Mouse (Mus musculus) forebrain, embryonic 15.5 days (tissue): ENCODE measurements at regions not wholly inside any gene's neighbourhood (a gene's known extent, or its start where the extent isn't known, plus 50 kb on each side); places are given as distances from the start of the nearest gene placed in this dataset.

Source experiments
- ATAC-seq: fragments of 200-750 bp; cut with Nextera tagmentation; replicated peaks from 2 replicates; pipeline ENCODE4 v1.8.0; 2017; ENCODE audit warnings: mild to moderate bottlenecking, moderate TSS enrichment, moderate library complexity
- H3K27ac ChIP-seq: fragments of 300-500 bp; sonication (generic); replicated peaks from 2 replicates; pipeline ENCODE4 v1.5.1; 2015; ENCODE audit warnings: mild to moderate bottlenecking, inconsistent platforms
- H3K27me3 ChIP-seq: fragments of 300-500 bp; sonication (generic); 2 replicates; pipeline ENCODE4 v1.6.1; 2015; ENCODE audit warnings: inconsistent platforms
- H3K36me3 ChIP-seq: fragments of 300-500 bp; sonication (generic); 2 replicates; pipeline ENCODE4 v1.6.1; 2015; ENCODE audit warnings: mild to moderate bottlenecking, inconsistent platforms
- H3K4me1 ChIP-seq: fragments of 300-500 bp; sonication (generic); 2 replicates; pipeline ENCODE4 v1.6.1; 2015; ENCODE audit warnings: inconsistent platforms
- H3K4me2 ChIP-seq: fragments of 300-500 bp; sonication (generic); replicated peaks from 2 replicates; pipeline ENCODE4 v1.6.1; 2015; ENCODE audit warnings: mild to moderate bottlenecking, inconsistent platforms
- H3K4me3 ChIP-seq: fragments of 300-500 bp; sonication (generic); 2 replicates; pipeline ENCODE4 v1.5.1; 2015; ENCODE audit warnings: mild to moderate bottlenecking, inconsistent platforms
- H3K9ac ChIP-seq: fragments of 300-500 bp; sonication (generic); replicated peaks from 2 replicates; pipeline ENCODE4 v1.6.1; 2015; ENCODE audit warnings: mild to moderate bottlenecking, inconsistent platforms
- H3K9me3 ChIP-seq: fragments of 300-500 bp; sonication (generic); 2 replicates; pipeline ENCODE4 v1.6.1; 2016; ENCODE audit warnings: inconsistent platforms
- WGBS: fragments of 180-500 bp; shearing (Covaris S2); methylation state at CpG from one replicate; pipeline ENCODE4 v1.1.7; 2015; ENCODE audit warnings: mixed read lengths; 5-methylcytosine and 5-hydroxymethylcytosine counted together

- 92% methylated on average over 1 of the region's 1 CpGs for WGBS
- Histone ChIP-seq H3K27ac (no peak overlapping the region), H3K4me3 (no peak overlapping the region), H3K27me3 (no peaks in the 10 kb centered on the region), H3K4me1 (no peaks in the 10 kb centered on the region), H3K9me3 (no peaks in the 10 kb centered on the region), H3K9ac (no peak overlapping the region), H3K4me2 (no peak overlapping the region), H3K36me3 (no peaks in the 10 kb centered on the region)
- ATAC-seq: no peak
These were observed 267.0 kb downstream of the Nedd1 start for GRCm38 (mm10) chr10:92455195-92455594.

- no peak overlapping the region for H3K27ac ChIP-seq
- no peak overlapping the region for H3K9ac ChIP-seq
- no peak overlapping the region for H3K4me3 ChIP-seq
- no peaks in the 10 kb centered on the region for H3K9me3 ChIP-seq
- 73% methylated on average over 5 of the region's 5 CpGs for WGBS
- H3K4me2 ChIP-seq: no peak overlapping the region
- no peaks in the 10 kb centered on the region for H3K27me3 ChIP-seq
- H3K36me3 ChIP-seq: no peaks in the 10 kb centered on the region
- no peaks in the 10 kb centered on the region for H3K4me1 ChIP-seq
- no peak for ATAC-seq
These were observed 268.7 kb downstream of the Nedd1 start for GRCm38 (mm10) chr10:92453550-92453949.

DNA sequence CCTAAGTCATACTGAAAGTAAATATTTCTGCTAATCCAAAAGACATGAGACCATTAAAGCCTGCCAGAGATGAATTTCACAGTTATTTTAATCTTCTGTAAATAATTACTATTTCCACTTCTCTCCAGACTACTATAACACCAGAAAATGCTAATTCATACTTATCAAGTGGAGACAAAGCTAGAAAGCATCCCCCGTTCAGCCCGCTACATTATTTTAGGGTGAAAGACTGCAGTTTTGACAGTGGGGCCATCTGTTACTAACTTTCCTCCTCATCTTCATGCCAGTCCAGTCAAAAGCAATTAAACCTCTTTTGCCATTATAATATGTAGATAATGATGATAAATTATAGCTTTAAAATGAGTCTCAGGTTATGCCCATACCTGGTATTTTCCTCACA is 276.3 kb downstream of the Nedd1 start:
- H3K27me3 ChIP-seq: no peaks in the 10 kb centered on the region
- no peaks in the 10 kb centered on the region for H3K36me3 ChIP-seq
- no peak overlapping the region for H3K4me2 ChIP-seq
- WGBS: 27% methylated on average over 2 of the region's 2 CpGs
- H3K4me3 ChIP-seq: no peak overlapping the region
- H3K27ac ChIP-seq: no peak overlapping the region
- no peaks in the 10 kb centered on the region for H3K9me3 ChIP-seq
- H3K4me1 ChIP-seq: peaks cover 12% of the 10 kb centered on the region; the same call in 1 of the 2 replicates
- ATAC-seq: no peak
- no peak overlapping the region for H3K9ac ChIP-seq

DNA sequence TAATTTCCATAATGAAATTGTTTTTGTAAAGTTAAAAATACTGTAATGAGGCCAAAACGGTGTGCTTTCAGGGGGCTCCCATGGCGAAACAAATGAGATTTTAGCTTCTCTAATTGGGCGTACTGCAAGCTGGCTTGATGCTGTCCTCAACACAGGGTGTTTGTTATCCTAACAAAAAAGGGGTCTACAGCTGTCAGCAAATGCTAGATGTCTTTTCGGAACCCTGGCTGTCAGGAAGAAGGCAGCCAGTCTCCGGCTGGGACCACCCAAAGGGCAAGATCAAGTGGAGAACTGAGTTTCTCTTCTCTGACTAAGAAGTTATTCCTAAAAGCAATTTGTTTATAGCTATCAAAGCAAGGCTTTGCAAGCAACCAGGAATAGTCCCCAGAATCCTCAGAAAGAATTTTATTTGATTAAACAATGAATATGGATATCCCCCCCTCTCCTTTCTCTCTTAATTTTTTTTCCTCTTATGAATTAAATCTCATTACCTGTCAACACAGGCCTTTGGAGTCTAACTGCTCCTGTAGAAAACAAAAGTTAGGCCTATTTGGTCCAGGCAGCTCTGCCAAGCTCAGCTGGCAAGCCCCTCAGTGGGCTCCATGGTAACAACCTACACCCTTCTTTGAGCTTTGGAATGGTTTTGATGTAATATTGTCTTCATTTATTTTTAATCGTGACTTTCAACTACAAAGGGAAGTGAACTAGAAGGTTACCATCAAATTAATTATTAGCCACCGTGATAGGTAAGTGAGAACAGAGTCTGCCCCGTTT is 283.4 kb downstream of the Nedd1 start:
- 7% methylated on average over 8 of the region's 8 CpGs for WGBS
- Histone ChIP-seq H3K27me3 (no peaks in the 10 kb centered on the region), H3K27ac (0 out of 2 replicates have a peak overlapping the region, but pooled peaks have one; percentile 23), H3K4me2 (no peak overlapping the region), H3K9ac (no peak overlapping the region), H3K9me3 (no peaks in the 10 kb centered on the region), H3K4me3 (no peak overlapping the region), H3K36me3 (no peaks in the 10 kb centered on the region), H3K4me1 (peaks cover 14% of the 10 kb centered on the region)
- ATAC-seq: peak; percentile 84

- H3K27me3 ChIP-seq: 0 out of 2 replicates have a peak, but pooled peaks cover 3% of the 10 kb centered on the region
- WGBS: 24% methylated on average over 7 of the region's 7 CpGs
- H3K9me3 ChIP-seq: no peaks in the 10 kb centered on the region
- H3K4me3 ChIP-seq: no peak overlapping the region
- H3K36me3 ChIP-seq: no peaks in the 10 kb centered on the region
- H3K4me2 ChIP-seq: no peak overlapping the region
- no peak overlapping the region for H3K9ac ChIP-seq
- no peak for ATAC-seq
- H3K27ac ChIP-seq: no peak overlapping the region
- peaks cover 18% of the 10 kb centered on the region; the same call in 1 of the 2 replicates for H3K4me1 ChIP-seq
These were observed 293.0 kb downstream of the Nedd1 start for GRCm38 (mm10) chr10:92429256-92429655.

DNA sequence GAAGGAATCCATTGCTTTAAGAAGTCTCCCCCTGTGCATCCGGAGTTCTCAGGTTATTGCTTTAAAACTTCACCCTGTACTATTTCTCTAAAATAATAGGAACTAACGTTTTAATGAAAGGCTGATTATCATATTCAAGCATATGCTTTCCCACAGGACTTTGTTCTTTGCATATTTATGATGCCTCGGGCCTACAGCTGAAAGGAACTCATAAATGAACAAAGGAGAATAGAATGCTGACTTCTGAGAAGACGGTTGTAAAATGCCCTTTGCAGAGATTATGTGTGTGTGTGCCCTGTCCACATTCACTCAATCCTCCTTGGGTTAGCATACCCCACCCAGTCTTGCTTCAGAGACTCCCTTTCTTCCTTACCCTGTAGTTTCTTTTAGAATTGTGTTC is 294.2 kb downstream of the Nedd1 start:
- no peak overlapping the region for H3K9ac ChIP-seq
- ATAC-seq: no peak
- peaks cover 18% of the 10 kb centered on the region; the same call in 1 of the 2 replicates for H3K4me1 ChIP-seq
- 14% methylated on average over 4 of the region's 4 CpGs for WGBS
- no peak overlapping the region for H3K4me2 ChIP-seq
- H3K36me3 ChIP-seq: no peaks in the 10 kb centered on the region
- no peak overlapping the region for H3K27ac ChIP-seq
- no peaks in the 10 kb centered on the region for H3K9me3 ChIP-seq
- no peak overlapping the region for H3K4me3 ChIP-seq
- 0 out of 2 replicates have a peak, but pooled peaks cover 3% of the 10 kb centered on the region for H3K27me3 ChIP-seq

DNA sequence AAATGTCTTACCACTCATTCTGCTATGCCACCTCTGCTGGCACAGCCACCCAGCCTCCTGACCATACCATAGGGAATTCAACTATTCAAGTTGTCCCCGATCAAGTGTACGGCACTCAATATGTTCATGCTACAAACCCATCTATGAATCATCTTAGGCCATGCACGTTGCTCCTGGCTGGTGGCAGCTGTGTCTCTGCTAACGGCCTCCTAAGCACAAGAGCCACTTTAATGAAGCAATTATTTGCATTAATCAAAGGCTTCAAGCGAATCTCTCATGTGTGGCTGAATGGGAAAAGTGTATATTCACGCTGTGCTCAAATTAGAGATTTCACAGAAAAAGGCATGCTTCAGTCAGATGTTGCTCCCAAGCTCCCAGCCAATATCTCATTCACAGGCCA is 295.8 kb downstream of the Nedd1 start:
- Histone ChIP-seq H3K4me1 (peaks cover 18% of the 10 kb centered on the region; the same call in 1 of the 2 replicates), H3K27ac (no peak overlapping the region), H3K9ac (no peak overlapping the region), H3K9me3 (no peaks in the 10 kb centered on the region), H3K4me2 (no peak overlapping the region), H3K27me3 (0 out of 2 replicates have a peak, but pooled peaks cover 3% of the 10 kb centered on the region), H3K4me3 (no peak overlapping the region), H3K36me3 (no peaks in the 10 kb centered on the region)
- ATAC-seq: peak; percentile 55
- 11% methylated on average over 6 of the region's 6 CpGs for WGBS

DNA sequence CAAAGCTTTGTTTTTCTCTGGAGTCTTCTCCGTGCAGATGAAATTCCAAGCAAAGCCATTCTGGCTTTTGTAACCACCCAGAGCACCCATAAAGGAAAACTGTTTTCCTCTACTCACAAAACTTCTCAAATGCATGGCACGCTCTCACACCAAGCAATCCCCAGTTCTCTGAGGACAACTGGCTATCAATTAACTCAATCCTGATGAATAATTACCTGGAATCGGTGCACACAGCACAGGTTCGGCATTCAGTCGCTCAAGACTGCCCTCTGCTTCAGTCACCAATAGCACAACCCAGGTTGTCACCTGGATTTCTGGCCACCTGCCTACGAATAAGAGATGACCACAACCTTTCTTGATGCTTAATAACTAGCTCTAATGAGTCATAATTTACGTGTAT is 309.5 kb downstream of the Nedd1 start:
- Histone ChIP-seq H3K9me3 (no peaks in the 10 kb centered on the region), H3K4me3 (no peak overlapping the region), H3K4me2 (no peak overlapping the region), H3K27me3 (no peaks in the 10 kb centered on the region), H3K4me1 (no peaks in the 10 kb centered on the region), H3K36me3 (no peaks in the 10 kb centered on the region), H3K9ac (no peak overlapping the region), H3K27ac (no peak overlapping the region)
- ATAC-seq: no peak
- WGBS: 89% methylated on average over 7 of the region's 7 CpGs

DNA sequence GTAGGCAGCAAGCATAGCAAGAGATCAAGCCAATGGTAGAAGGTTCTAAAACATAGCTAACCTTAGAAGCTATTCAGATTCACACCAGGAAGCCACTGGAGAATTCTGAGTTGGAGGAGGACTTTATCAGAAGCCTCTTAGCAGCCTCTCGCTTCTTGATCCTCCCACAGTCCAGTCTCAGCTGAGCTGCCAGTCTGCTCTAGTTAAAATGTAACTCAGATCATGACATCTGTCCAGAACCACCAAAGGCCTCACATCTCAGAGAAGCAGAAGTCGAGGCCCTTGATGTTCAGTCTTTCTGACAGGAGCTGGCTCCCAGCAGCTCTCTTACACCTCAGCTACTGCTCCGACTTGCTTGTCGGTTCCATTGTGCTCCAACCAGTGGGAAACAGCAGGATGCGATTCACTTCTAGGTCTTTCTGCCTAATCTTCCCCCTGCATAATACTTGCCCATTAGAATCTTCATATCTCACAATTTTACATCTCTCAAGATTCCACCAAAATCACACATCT is 311.4 kb downstream of the Nedd1 start:
- WGBS: 52% methylated on average over 5 of the region's 5 CpGs

GRCm38 (mm10) chr10:92404697-92405293 is 317.4 kb downstream of the Nedd1 start:
- Histone ChIP-seq H3K36me3 (no peaks in the 10 kb centered on the region), H3K4me3 (peak overlapping the region; percentile 36), H3K4me2 (peak overlapping the region; percentile 50), H3K27ac (peak overlapping the region; percentile 37), H3K9ac (peak overlapping the region; percentile 26), H3K4me1 (peaks cover 13% of the 10 kb centered on the region), H3K27me3 (no peaks in the 10 kb centered on the region), H3K9me3 (no peaks in the 10 kb centered on the region)
- peak; percentile 63 for ATAC-seq
- whole genome bisulfite sequencing: 6% methylated on average over 15 of the region's 15 CpGs

More for the DNA sequence above, 311.4 kb downstream of the Nedd1 start:
- no peak overlapping the region for H3K9ac ChIP-seq
- no peaks in the 10 kb centered on the region for H3K36me3 ChIP-seq
- H3K4me1 ChIP-seq: no peaks in the 10 kb centered on the region
- no peaks in the 10 kb centered on the region for H3K27me3 ChIP-seq
- ATAC-seq: no peak
- no peak overlapping the region for H3K27ac ChIP-seq
- no peaks in the 10 kb centered on the region for H3K9me3 ChIP-seq
- H3K4me3 ChIP-seq: no peak overlapping the region
- no peak overlapping the region for H3K4me2 ChIP-seq

DNA sequence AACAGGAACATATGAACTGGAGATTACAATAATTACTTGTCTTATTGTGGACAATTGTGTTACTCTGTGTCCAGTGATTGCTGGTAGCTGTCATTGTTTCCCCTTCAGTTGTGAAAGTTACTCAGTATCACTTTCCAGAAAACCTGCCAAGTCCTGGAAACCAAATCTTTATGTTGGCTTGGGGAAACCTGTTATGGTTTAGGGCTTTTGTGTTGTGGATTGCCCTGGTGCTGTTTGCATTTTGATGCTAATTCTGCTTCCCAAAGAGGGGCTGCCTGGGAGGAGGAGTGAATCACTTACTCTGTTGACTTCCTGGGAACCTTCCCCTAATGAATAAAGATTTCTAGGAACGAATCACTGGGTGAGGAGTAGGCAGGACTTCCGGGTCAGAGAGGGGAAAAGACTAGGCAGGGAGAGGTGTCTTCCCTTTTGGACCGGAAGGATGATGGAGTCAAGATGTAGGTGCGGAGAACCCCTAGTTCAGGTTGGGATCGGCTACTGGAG is 321.6 kb downstream of the Nedd1 start:
- no peak overlapping the region for H3K4me2 ChIP-seq
- 53% methylated on average over 5 of the region's 5 CpGs for WGBS
- H3K4me3 ChIP-seq: no peak overlapping the region
- H3K36me3 ChIP-seq: no peaks in the 10 kb centered on the region
- no peak overlapping the region for H3K27ac ChIP-seq
- H3K9me3 ChIP-seq: no peaks in the 10 kb centered on the region
- no peak for ATAC-seq
- H3K9ac ChIP-seq: no peak overlapping the region
- H3K4me1 ChIP-seq: peaks cover 13% of the 10 kb centered on the region
- H3K27me3 ChIP-seq: no peaks in the 10 kb centered on the region

GRCm38 (mm10) chr10:92389176-92389732 is 333.0 kb downstream of the Nedd1 start:
- no peak overlapping the region for H3K9ac ChIP-seq
- no peak overlapping the region for H3K4me3 ChIP-seq
- no peaks in the 10 kb centered on the region for H3K9me3 ChIP-seq
- 0 out of 2 replicates have a peak, but pooled peaks have one; percentile 35 for ATAC-seq
- H3K36me3 ChIP-seq: no peaks in the 10 kb centered on the region
- no peaks in the 10 kb centered on the region for H3K27me3 ChIP-seq
- 14% methylated on average over 7 of the region's 7 CpGs for WGBS
- no peak overlapping the region for H3K4me2 ChIP-seq
- peaks cover 8% of the 10 kb centered on the region for H3K4me1 ChIP-seq
- H3K27ac ChIP-seq: peak overlapping the region; percentile 57
